Mouse (Mus musculus) intestine, embryonic 14.5 days (tissue): ENCODE data around the gene Vti1a. TPM values are rescaled to one million over a fixed set of nuclear protein-coding genes. Genes with fewer than 3 reads are reported as not detected.
A peak's percentile ranks its signal among the peaks of the same experiment; 100 is the strongest.

Source experiments
- ATAC-seq: fragments of 200-750 bp; cut with Nextera tagmentation; replicated peaks from 2 replicates; pipeline ENCODE4 v1.8.0; 2017; ENCODE audit warnings: low read depth, moderate number of reproducible peaks, moderate TSS enrichment, moderate library complexity; ENCODE audit not compliant: low FRiP score, low TSS enrichment
- DNase-seq: peaks from one replicate; pipeline ENCODE4 v3.0.0-alpha.2; 2018; ENCODE audit warnings: low spot score
- H3K27ac ChIP-seq: fragments of 300-500 bp; sonication (generic); 2 replicates; pipeline ENCODE4 v1.5.1; 2014; ENCODE audit warnings: low read depth, mild to moderate bottlenecking, control low read depth
- H3K27me3 ChIP-seq: fragments of 300-500 bp; sonication (generic); replicated peaks from 2 replicates; pipeline ENCODE4 v1.6.1; 2014; ENCODE audit warnings: low read length, control low read depth; ENCODE audit not compliant: control insufficient read depth, insufficient read depth
- H3K36me3 ChIP-seq: fragments of 300-500 bp; sonication (generic); 2 replicates; pipeline ENCODE4 v1.6.1; 2014; ENCODE audit warnings: low read length, control low read depth; ENCODE audit not compliant: control insufficient read depth, insufficient read depth
- H3K4me1 ChIP-seq: fragments of 300-500 bp; sonication (generic); replicated peaks from 2 replicates; pipeline ENCODE4 v1.6.1; 2014; ENCODE audit warnings: low read length, control low read depth, mixed read lengths; ENCODE audit not compliant: control insufficient read depth, insufficient read depth
- H3K4me2 ChIP-seq: fragments of 300-500 bp; sonication (generic); 2 replicates; pipeline ENCODE4 v1.6.1; 2014; ENCODE audit warnings: low read length
- H3K4me3 ChIP-seq: fragments of 300-500 bp; sonication (generic); 2 replicates; pipeline ENCODE4 v1.5.1; 2014; ENCODE audit warnings: low read depth, low read length, control low read depth, mixed read lengths
- H3K9ac ChIP-seq: fragments of 300-500 bp; sonication (generic); 2 replicates; pipeline ENCODE4 v1.6.1; 2014; ENCODE audit warnings: mild to moderate bottlenecking, low read length
- H3K9me3 ChIP-seq: fragments of 300-500 bp; sonication (generic); 2 replicates; pipeline ENCODE4 v1.6.1; 2016; ENCODE audit warnings: low read length, control low read depth; ENCODE audit not compliant: control insufficient read depth
- WGBS: fragments of 180-500 bp; shearing (Covaris S2); extraction: QIAGEN DNeasy Blood & Tissue Kit; methylation state at CpG from one replicate; pipeline ENCODE4 v1.1.7; 2014; 5-methylcytosine and 5-hydroxymethylcytosine counted together
- polyA plus RNA-seq: library from polyadenylated mRNA; unstranded; fragments of >200 nt; fragmentation: Nextera tagmentation; extraction: Ambion mirVana; gene quantifications from 2 replicates; pipeline ENCODE4 v1.2.1, GENCODE M21; 2014

Vti1a gene
- polyA plus RNA-seq, 1 experiment from 2014 or later = 23.5 TPM

GRCm38 (mm10) chr19:55491126-55492076 is 175.3 kb downstream of the Vti1a start:
- Histone ChIP-seq H3K36me3 (no peaks in the 10 kb centered on the region), H3K4me2 (0 out of 2 replicates have a peak overlapping the region, but pooled peaks have one; percentile 1), H3K4me1 (peaks cover 19% of the 10 kb centered on the region), H3K4me3 (no peak overlapping the region), H3K9me3 (no peaks in the 10 kb centered on the region), H3K27me3 (no peaks in the 10 kb centered on the region), H3K27ac (no peak overlapping the region), H3K9ac (no peak overlapping the region)
- DNase-seq (no peak), ATAC-seq (no peak)
- WGBS = 26% methylated on average over 15 of the region's 15 CpGs

GRCm38 (mm10) chr19:55496333-55496732 is 180.2 kb downstream of the Vti1a start:
- WGBS = 35% methylated on average over 9 of the region's 9 CpGs
- H3K9me3 ChIP-seq = no peaks in the 10 kb centered on the region
- no peak overlapping the region for H3K4me3 ChIP-seq
- H3K4me2 ChIP-seq = no peak overlapping the region
- peaks cover 32% of the 10 kb centered on the region for H3K4me1 ChIP-seq
- DNase-seq (no peak), ATAC-seq (no peak)
- H3K27ac ChIP-seq = no peak overlapping the region
- no peaks in the 10 kb centered on the region for H3K27me3 ChIP-seq
- no peaks in the 10 kb centered on the region for H3K36me3 ChIP-seq
- no peak overlapping the region for H3K9ac ChIP-seq

- ATAC-seq = no peak
- Histone ChIP-seq H3K4me2 (peak overlapping the region; percentile 26), H3K4me3 (no peak overlapping the region)
Observed at GRCm38 (mm10) chr19:55499179-55499863, 183.2 kb downstream of the Vti1a start.

GRCm38 (mm10) chr19:55501985-55502384 is 185.9 kb downstream of the Vti1a start:
- Histone ChIP-seq H3K9me3 (no peaks in the 10 kb centered on the region), H3K4me3 (no peak overlapping the region), H3K4me2 (no peak overlapping the region), H3K36me3 (no peaks in the 10 kb centered on the region), H3K27ac (no peak overlapping the region), H3K9ac (no peak overlapping the region), H3K27me3 (no peaks in the 10 kb centered on the region), H3K4me1 (peaks cover 19% of the 10 kb centered on the region)
- 40% methylated on average over 4 of the region's 4 CpGs for WGBS
- no peak for DNase-seq
- ATAC-seq = no peak

More at GRCm38 (mm10) chr19:55499179-55499863, 183.2 kb downstream of the Vti1a start:
- Histone ChIP-seq H3K27me3 (no peaks in the 10 kb centered on the region), H3K27ac (no peak overlapping the region), H3K9ac (no peak overlapping the region), H3K9me3 (no peaks in the 10 kb centered on the region), H3K36me3 (no peaks in the 10 kb centered on the region), H3K4me1 (peaks cover 29% of the 10 kb centered on the region)
- DNase-seq = no peak
- 57% methylated on average over 18 of the region's 18 CpGs for WGBS

- no peak overlapping the region for H3K4me2 ChIP-seq
- H3K4me3 ChIP-seq = no peak overlapping the region
- H3K9me3 ChIP-seq = no peaks in the 10 kb centered on the region
- no peaks in the 10 kb centered on the region for H3K36me3 ChIP-seq
- no peak overlapping the region for H3K9ac ChIP-seq
- DNase-seq = no peak
- H3K4me1 ChIP-seq = peaks cover 13% of the 10 kb centered on the region
- 59% methylated on average over 4 of the region's 4 CpGs for WGBS
- ATAC-seq = no peak
- H3K27me3 ChIP-seq = no peaks in the 10 kb centered on the region
- H3K27ac ChIP-seq = no peak overlapping the region
Observed at GRCm38 (mm10) chr19:55503771-55504170, 187.7 kb downstream of the Vti1a start.

GRCm38 (mm10) chr19:55507748-55508147 is 191.7 kb downstream of the Vti1a start:
- DNase-seq (no peak), ATAC-seq (no peak)
- WGBS = 57% methylated on average over 16 of the region's 16 CpGs
- Histone ChIP-seq H3K4me1 (0 out of 2 replicates have a peak, but pooled peaks cover 7% of the 10 kb centered on the region), H3K36me3 (no peaks in the 10 kb centered on the region), H3K4me2 (no peak overlapping the region), H3K4me3 (no peak overlapping the region), H3K9me3 (no peaks in the 10 kb centered on the region), H3K27me3 (no peaks in the 10 kb centered on the region), H3K27ac (no peak overlapping the region), H3K9ac (no peak overlapping the region)

- Histone ChIP-seq H3K36me3 (no peaks in the 10 kb centered on the region), H3K9ac (no peak overlapping the region), H3K27me3 (no peaks in the 10 kb centered on the region), H3K4me3 (no peak overlapping the region), H3K9me3 (no peaks in the 10 kb centered on the region), H3K4me1 (0 out of 2 replicates have a peak, but pooled peaks cover 5% of the 10 kb centered on the region), H3K27ac (no peak overlapping the region), H3K4me2 (no peak overlapping the region)
- ATAC-seq = no peak
- 79% methylated on average over 4 of the region's 4 CpGs for WGBS
- DNase-seq = no peak
Observed at GRCm38 (mm10) chr19:55508239-55508638, 192.1 kb downstream of the Vti1a start.

GRCm38 (mm10) chr19:55508965-55509364 is 192.9 kb downstream of the Vti1a start:
- H3K27ac ChIP-seq = no peak overlapping the region
- H3K4me3 ChIP-seq = no peak overlapping the region
- no peak overlapping the region for H3K9ac ChIP-seq
- ATAC-seq (no peak), DNase-seq (no peak)
- no peaks in the 10 kb centered on the region for H3K9me3 ChIP-seq
- 68% methylated on average over 5 of the region's 5 CpGs for WGBS
- no peak overlapping the region for H3K4me2 ChIP-seq
- no peaks in the 10 kb centered on the region for H3K27me3 ChIP-seq
- H3K36me3 ChIP-seq = no peaks in the 10 kb centered on the region
- no peaks in the 10 kb centered on the region for H3K4me1 ChIP-seq
